Mouse (Mus musculus) granulocyte monocyte progenitor cell, adult 5-6 weeks (primary cell): Measurements from ENCODE around the gene P4ha3. TPM values are rescaled to one million over a fixed set of nuclear protein-coding genes. Genes with fewer than 3 reads are reported as not detected.
"Not testable (repeated sequence)": the region's sequence is repeated elsewhere in the genome, so short reads cannot be mapped to it uniquely, and the experiment has no call there.

Experiments used
- ATAC-seq: replicated peaks from 2 replicates; pipeline ENCODE4 v1.8.0; 2016; ENCODE audit warnings: mild to moderate bottlenecking, moderate TSS enrichment, inconsistent platforms; ENCODE audit not compliant: poor library complexity, severe bottlenecking
- total RNA-seq, 2 experiments: library from RNA; stranded (forward) in 1 of 2; stranded (reverse) in 1 of 2; fragments of 200-712, 200-1000 nt in 1 of 2; fragments of >200 nt in 1 of 2; fragmentation: Nextera tagmentation in 1 of 2; gene quantifications; 2 replicates each; pipeline ENCODE4 v1.2.3; 2014 to 2017

The P4ha3 gene
- not detected in 2 replicates for total RNA-seq (2014; fragmentation: Nextera tagmentation)
- not detected in 2 replicates for total RNA-seq (2017)

DNA sequence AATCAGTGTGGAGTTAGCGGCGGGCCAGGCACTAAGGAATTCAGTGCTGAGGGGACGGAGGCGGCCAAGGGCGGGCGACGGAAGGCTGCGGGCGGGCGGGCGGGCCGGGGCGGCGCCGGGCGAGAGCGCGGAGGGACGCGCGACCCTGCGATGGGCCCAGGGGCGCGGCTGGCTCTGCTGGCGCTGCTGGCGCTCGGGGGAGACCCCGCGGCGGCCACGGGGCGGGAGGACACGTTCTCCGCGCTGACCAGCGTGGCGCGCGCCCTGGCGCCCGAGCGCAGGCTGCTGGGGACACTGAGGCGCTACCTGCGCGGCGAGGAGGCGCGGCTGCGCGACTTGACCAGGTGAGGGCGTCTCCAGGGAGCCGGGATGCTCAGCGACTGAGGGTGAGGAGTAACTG lies at the start of gene P4ha3:
Gene P4ha3 (plus strand): TSS at position 138 of the 400 bp plus-strand sequence.
- ATAC-seq: no peak

DNA sequence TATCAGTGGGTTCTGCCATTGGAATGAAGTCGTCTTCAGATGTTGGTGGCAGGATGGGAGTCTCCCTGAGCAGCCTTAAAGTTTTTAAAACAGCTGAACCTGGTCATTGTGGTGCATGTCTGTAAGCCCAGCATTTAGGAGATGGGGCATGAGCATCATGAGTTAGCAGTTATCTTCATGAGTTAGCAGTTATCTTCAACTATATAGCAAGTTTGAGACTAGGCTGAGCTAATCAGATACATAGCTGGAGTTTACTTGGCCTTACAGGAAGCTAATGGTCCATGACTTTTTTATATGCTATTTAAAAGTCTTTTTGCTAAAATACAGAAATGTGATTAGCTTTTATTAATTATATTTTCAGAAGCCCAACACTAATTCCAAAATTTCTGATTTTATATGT lies 47.0 kb upstream of the P4ha3 start:
- ATAC-seq: no peak

DNA sequence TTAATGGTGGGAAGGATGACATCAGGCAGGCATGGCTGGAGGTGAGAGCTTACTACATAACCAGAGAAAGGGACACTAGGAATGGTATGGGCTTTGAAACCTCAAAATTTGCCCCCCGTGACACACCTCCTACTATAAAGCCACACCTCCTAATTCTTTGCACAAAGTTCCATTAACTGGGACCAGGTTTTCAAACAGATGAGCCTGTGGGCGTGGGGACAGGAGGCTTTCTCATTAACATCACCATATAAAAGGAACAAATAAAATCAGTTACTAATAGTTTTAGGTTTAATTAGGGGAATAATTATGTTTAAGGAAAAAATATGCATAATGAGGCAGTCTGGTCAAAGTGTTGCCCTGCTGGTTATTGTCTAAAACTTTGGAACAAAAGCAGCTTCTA lies 44.7 kb upstream of the P4ha3 start:
- ATAC-seq: no peak

DNA sequence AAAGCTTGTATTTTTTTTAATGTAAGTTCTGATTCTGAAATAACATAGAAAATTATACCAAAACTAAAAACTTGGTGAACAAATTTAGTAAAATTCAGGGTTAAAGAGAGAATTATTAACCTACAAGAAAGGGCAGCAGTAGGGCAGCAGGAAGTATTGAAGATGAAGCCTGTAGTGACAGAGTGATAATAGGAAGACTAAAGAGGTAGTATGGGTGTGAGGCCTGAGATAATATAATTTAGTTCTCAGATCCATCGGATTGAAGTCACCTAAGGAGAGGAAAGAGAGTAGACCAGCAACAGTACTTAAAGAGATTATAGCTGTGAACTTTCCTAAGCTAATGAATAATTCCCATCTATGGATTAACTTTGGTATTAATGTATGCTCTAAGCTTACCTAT lies 42.3 kb upstream of the P4ha3 start:
- ATAC-seq: no peak

DNA sequence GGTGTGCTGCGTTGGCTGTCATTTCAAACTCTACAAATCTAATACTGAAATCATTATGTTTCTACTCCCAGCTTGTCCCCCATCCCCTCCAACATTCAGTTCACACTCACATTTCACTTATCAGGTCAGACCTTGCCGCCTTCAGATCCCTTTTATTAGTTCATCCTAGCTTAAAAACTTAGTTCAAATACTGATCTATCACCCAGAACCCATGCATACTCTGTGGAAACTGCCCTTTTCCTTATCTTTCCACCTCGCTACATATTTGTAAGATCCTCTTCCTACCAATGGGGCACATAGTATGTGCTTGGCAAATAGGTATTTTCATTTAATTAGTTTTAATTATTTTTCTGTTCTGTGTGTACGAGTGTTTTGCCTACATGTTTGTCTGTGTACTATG lies 41.1 kb upstream of the P4ha3 start:
- ATAC-seq: no peak

DNA sequence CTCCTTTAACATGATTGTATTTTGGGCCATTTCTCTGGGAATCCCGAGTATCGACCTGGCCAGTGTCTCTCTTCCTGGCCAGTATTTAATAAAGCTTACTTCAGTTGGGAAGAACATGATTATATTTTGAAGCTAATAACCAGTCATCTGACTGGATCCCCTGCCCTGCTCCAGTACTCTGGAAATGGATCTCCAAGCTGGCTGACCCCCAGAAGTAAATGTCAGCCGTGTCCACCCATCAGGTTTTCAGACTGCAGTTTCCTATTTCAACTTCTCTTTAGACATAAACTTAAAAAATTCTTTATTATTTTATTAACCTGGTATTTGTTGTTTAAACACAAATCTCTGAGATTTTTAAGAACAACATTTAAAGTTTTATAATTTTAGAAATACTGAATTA lies 40.1 kb upstream of the P4ha3 start:
- ATAC-seq: no peak

DNA sequence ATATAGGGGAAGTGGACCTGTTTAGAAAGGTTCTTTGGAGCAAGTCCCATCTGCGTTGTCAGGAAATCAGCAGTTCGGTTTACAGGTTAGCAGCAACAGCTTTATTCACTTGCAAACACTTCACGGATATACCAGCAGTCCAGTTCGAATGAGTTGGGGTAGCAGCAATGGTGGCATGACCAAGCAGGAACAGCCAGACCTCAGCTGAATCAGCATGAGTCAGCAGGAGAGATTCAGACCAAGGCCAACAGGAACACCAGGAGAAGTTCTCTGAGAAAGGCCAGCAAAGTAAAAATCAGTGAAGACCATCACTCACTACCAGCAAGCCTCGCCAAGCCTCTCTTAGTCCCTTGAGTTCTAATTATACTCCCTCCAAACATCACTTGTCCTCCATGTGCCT lies 34.7 kb upstream of the P4ha3 start:
- ATAC-seq: no peak

DNA sequence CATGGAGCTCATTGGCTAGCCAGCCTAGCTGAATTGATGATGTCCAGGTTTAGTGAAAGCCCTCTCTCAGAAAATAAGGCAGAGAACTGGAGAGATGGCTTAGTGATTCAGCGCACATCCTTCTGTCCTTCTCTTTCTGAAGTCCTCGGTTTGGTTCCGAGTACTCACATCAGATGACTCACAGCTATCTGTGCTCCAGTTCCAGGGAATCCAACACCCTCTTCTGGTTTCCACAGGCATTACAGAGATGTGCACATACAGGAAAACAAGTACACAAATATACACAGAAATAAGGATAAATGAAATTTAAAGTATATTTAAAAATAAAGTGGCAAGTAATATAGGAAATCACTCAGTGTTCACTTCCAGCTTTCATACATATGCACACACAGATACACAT lies 23.0 kb upstream of the P4ha3 start:
- ATAC-seq: no peak

DNA sequence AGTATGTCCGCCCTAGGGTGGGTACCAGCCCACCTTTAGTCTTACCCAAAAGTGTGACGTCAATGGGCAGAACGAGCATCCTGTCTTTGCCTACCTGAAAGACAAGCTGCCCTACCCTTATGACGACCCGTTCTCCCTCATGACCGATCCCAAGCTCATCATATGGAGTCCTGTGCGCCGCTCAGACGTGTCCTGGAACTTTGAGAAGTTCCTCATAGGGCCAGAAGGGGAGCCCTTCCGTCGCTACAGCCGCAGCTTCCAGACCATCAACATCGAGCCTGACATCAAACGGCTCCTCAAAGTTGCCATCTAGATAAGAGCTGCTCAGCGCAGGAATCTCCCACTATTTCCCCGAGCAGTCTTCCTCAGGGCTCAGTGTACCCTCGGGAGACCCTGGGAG lies 20.4 kb upstream of the P4ha3 start:
- not testable (repeated sequence) for ATAC-seq

DNA sequence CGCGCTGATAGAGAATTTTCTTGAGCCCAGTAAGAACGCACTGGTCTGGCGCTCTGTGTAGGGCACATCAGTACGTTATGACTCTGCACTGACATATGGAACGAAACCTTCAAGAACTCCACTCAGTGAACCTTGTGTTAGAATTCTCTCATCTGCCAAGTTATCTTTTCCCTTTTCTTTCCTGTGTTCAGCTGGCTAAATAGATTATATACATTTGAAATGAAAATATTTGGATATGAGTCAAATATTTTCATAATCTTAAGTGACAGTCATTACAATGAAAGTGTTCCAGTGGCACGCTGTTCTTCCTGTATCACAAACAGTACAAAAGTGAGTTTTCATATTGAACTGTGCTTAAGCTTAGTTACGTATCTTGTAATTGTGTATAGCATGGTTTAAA lies 13.0 kb upstream of the P4ha3 start:
- no peak for ATAC-seq

DNA sequence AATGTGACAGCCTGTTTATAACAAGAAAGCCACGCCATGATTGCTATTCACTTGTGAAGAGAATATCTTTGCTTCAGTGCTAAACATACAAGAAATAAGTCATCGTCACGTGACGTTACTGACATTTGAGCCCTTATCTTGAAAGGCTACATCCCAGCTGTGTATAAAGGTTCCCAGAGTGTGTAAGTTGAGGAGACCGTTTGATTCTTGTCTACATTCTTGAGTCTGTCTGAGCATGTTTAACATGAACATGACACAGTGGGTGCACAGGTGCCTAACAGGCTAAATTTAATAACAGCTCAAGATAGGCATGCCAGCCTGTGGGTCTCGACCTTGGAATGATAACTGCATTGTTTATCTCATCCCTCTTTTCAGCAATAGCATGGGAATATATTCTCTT lies 10.8 kb upstream of the P4ha3 start:
- no peak for ATAC-seq

DNA sequence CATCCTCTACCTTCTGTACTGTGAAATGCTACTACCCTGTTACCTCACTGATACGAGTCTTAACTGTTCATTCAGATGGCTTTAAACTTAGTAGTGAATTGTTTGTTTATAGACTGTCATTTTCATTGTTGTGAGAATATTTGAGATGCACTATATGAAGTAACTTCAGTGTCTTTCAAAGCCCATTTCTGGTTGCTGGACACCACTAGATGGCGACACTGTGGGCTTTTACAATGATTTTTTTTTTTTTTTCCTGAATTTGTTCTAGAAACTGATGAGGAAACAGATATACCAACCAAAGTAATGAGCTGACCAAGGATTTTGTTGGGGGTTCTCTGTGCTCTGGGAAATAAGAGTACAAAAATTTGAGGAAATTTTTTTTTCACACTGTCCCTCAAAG lies 8.9 kb upstream of the P4ha3 start:
- no peak for ATAC-seq

DNA sequence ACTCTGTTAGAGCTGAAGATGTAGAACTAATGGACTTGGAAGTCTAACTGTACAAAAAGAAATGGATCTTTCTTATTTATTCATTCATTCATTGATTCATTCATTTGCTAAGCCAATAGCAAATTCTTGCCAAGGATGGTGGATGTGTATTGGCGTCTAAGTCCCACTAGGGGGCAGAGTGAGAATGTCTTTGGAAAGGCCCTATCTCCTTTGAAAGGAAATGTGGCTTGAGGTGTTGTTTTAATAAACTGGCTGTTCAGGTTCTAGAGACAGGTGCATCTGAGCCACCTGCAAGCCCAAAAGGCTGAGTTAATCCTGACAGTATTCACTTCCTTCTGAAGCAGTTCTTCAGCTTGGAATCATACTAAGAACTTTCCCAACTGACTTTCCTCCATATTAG lies 5.5 kb upstream of the P4ha3 start:
- ATAC-seq: peak; percentile 53

DNA sequence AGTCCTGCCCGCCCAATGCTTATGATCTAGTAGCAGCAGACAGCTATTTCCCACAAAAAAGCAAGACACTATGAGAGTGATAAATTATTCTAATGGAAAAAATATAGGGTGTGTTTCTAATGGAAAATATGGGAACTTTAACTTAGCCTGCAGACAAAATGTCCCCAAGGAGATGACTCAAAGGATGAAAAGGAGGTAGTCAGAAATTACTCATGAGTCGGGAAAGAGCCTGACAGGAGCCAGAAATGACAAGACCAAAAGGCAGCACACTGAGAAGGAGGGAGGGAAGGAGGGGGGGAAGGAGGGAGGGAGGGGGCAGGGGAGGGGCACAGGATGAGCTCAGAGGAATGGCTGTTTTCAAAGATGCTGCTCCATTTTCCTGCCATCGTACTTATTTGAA lies 3.7 kb upstream of the P4ha3 start:
- no peak for ATAC-seq

DNA sequence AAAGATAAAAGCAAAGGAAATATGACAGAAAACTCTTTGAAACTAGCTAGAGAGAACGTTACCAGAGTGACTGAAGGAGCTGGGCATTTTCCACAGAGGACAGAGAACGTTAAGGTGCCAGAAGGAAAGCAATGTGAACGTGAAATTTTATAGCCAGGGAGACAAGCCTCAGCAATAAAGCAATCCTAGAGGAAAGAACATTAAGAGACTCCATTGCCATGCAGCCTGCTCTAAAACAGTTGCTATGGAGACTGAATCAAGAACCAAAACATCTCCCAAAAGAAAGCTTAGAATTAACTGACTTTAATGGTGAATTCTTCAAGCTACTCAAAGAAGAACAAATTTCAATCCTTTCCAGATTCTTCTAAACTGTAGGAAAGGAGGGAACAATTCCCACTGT lies 2.0 kb upstream of the P4ha3 start:
- ATAC-seq: no peak

DNA sequence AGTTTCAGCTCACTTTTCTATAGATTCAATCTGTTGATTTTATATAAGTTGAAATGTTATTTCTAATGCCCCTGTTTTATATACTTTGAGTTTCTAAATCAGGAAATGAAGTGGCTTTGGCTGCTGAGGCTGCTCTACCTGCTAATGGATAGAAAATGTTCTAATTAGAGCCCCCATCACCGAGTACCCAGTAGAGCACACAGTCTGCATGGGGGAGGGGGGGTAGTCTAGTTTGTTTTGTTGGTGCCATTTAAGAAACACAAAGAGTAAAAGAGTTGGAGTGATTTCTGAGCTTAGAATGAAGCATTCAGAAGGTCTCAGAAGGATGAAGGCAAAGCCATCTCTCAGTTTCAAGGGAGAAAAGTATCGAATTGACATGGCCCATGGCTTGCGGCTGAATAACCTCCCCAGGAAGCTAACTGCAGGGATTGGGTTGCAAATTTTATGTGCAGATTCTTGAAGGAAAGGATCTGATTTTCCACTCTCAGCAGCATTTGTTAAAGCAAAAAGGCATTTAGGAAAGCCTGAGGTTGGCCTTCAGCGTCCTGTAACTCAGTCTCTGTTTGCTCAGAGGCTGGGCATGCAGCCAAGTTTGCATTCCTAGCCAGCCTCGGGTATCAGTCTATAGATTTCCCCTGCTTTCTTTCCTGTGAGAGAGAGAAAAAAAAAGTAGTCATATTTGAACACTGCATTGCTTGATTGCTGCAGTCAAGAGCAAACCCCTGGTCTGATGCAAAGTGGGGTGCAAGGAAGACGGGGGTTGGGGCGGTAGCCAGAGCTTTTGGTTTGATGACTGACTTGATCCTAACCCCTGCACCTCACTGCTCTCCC lies 2.6 kb downstream of the P4ha3 start:
- no peak for ATAC-seq

DNA sequence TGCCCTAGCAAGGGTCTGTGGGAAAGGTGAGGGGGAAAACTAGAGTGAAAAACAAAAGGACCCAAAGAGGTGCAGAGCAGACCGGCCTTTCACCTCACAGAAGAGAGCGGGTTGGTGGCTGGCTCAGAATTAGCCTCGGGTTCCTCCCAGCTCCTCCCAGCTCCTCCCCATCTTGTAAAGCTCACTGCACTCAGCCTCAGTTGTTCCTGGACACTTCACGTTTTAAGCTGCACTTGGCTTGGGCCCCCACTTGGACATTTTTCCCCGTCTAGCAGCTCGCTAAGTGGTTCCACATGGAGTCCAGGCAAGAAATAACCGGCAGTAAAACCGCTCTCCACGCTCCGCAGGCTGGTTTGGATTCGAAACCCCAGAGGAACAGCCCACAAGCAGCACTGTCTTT lies 3.3 kb downstream of the P4ha3 start:
- ATAC-seq: no peak

DNA sequence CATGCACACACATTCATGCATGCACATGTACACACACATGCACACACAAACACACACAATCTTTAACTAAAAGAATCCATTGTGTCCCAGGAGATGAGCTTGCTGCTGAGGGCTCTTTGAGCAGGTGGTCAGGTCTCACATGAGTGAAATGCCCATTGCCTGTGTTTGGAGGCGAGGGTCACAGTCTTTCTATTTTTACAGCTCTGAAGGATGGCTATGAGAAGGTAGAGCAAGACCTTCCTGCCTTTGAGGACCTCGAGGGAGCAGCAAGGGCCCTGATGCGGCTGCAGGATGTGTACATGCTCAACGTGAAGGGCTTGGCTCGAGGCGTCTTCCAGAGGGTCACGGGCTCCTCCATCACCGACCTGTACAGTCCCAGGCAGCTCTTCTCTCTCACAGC lies 8.2 kb downstream of the P4ha3 start:
- ATAC-seq: no peak

DNA sequence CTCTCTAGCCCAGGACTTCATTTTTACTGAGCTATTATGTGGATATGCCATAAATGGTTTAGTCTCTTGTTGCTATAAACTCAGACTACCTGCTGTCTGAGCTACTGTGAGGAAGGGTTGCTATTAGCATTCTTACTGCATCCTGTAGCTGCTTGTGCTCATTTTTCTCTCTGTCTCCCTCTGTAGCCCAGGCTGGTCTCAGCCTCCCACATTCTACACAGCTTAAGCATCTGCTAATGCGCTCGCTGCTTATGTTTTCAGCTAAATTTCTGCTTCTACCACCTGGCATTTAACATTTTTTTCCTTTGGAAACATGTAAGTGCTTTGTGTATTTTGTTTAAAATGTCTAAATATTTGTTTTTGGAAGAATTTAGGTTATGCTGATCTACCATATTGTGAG lies 10.4 kb downstream of the P4ha3 start:
- ATAC-seq: no peak

DNA sequence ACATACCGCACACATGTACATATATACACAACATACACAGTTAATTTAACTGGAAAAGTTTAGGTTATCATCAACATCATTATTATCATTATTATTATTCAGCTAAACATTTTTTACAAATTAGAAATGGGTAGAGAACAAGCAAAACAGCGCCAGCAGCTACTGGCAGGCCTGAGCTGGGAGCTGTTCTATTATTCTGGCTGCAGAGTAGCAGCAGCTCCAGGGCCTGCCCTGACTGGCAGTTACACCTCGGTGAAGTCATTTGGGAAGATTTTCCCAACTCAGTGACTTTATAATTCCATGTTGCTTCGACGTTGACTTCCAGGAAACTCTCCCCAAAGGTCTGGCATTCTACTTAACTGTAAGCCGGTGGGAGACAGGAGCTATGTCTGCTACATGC lies 11.4 kb downstream of the P4ha3 start:
- ATAC-seq: no peak

DNA sequence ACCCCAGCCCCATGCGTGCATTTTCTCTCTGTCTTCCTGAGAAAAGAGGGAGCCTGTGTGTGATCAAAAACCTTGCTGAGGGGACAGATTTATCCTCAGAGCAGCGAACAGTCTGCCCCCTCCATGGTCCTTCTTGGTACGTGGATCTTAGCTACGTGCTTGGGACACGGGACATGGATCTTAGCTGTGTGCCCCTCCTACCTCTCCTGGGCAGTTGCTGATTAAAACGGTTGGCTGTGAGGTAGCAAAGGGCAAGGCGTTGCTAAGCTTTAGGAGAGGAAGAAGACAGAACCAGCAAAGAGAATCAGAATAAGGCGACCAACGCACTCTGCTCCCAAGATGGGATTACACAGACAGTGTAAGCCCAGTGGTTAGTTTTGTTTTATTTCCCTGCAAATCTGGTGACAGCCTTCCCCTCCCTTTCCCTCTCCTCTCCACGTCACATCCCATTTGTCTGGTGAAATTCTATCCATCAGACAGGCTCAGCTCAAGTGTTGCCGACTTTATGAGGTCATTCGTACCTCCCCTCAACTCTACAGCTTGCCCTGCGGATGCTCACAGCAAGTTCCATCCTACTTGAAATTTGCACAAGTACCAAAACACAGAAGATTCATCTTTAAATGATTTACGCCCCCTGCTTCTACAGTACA lies 13.7 kb downstream of the P4ha3 start:
- ATAC-seq: no peak

DNA sequence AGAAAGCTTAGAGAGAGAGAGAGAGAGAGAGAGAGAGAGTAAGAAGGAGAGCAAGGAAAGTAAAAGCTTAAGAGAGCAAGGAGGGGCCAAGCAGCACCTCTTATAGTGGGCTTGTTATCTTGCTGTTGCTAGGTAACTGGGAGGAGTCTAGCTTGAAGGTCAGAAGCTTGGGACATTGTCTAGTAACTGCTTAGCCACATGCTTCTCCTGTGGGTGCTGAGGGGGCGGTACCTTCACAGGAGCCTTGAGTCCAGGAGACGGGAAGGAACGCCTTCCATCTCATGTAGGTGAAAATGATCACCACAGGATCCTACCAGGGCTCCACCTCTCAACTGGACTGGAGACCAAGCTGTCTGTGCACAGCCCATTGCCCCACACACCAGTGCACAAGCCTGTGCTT lies 16.1 kb downstream of the P4ha3 start:
- no peak for ATAC-seq
